Mouse (Mus musculus): Measurements from ENCODE around the gene Iffo2. TPM values are rescaled to one million over a fixed set of nuclear protein-coding genes. Genes with fewer than 3 reads are reported as not detected.

The Iffo2 gene
- polyA plus RNA-seq, 1 experiment = 1.6 TPM

GRCm38 (mm10) chr4:139491541-139492170, 38.7 kb upstream of the Iffo2 start:
- Histone ChIP-seq H3K27ac (ENCODE audit: control insufficient read depth, insufficient read depth, low read depth, low read length, poor library complexity) (no peak overlapping the region), H3K4me1 (ENCODE audit: control insufficient read depth, insufficient read depth, low read length) (peaks cover 13% of the 10 kb centered on the region), H3K4me3 (replicated peaks; ENCODE audit: control insufficient read depth, low read depth, low read length) (no peak overlapping the region)
- 86% methylated on average over 5 of the region's 5 CpGs for WGBS
- TF ChIP-seq POLR2A (IDR thresholded peaks at IDR 0.05; ENCODE audit: borderline replicate concordance, control insufficient read depth, low read depth, low read length) = no peak
- no peak for TF ChIP-seq CTCF (IDR thresholded peaks at IDR 0.05; ENCODE audit: control insufficient read depth, insufficient read depth, low read length)

- Histone ChIP-seq H3K4me3 (replicated peaks; ENCODE audit: control insufficient read depth, low read depth, low read length) (no peak overlapping the region), H3K27ac (ENCODE audit: control insufficient read depth, insufficient read depth, low read depth, low read length, poor library complexity) (peak overlapping the region; percentile 92), H3K4me1 (ENCODE audit: control insufficient read depth, insufficient read depth, low read length) (peaks cover 13% of the 10 kb centered on the region)
- 41% methylated on average over 3 of the region's 3 CpGs for WGBS
- TF ChIP-seq CTCF (IDR thresholded peaks at IDR 0.05; ENCODE audit: control insufficient read depth, insufficient read depth, low read length) (no peak), POLR2A (IDR thresholded peaks at IDR 0.05; ENCODE audit: borderline replicate concordance, control insufficient read depth, low read depth, low read length) (no peak)
Measured at GRCm38 (mm10) chr4:139492258-139492833, 38.0 kb upstream of the Iffo2 start.

GRCm38 (mm10) chr4:139493227-139494025, 36.9 kb upstream of the Iffo2 start:
- TF ChIP-seq POLR2A (IDR thresholded peaks at IDR 0.05; ENCODE audit: borderline replicate concordance, control insufficient read depth, low read depth, low read length) (no peak), CTCF (IDR thresholded peaks at IDR 0.05; ENCODE audit: control insufficient read depth, insufficient read depth, low read length) (no peak)
- Histone ChIP-seq H3K27ac (ENCODE audit: control insufficient read depth, insufficient read depth, low read depth, low read length, poor library complexity) (peak overlapping the region; percentile 92), H3K4me1 (ENCODE audit: control insufficient read depth, insufficient read depth, low read length) (peaks cover 13% of the 10 kb centered on the region), H3K4me3 (replicated peaks; ENCODE audit: control insufficient read depth, low read depth, low read length) (peak overlapping the region; percentile 50)
- 28% methylated on average over 9 of the region's 9 CpGs for WGBS

GRCm38 (mm10) chr4:139500814-139501213, 29.5 kb upstream of the Iffo2 start:
- TF ChIP-seq POLR2A (IDR thresholded peaks at IDR 0.05; ENCODE audit: borderline replicate concordance, control insufficient read depth, low read depth, low read length) = no peak
- no peak for TF ChIP-seq CTCF (IDR thresholded peaks at IDR 0.05; ENCODE audit: control insufficient read depth, insufficient read depth, low read length)
- no peak overlapping the region for H3K27ac ChIP-seq (ENCODE audit: control insufficient read depth, insufficient read depth, low read depth, low read length, poor library complexity)
- no peak overlapping the region for H3K4me3 ChIP-seq (replicated peaks; ENCODE audit: control insufficient read depth, low read depth, low read length)
- 87% methylated on average over 14 of the region's 14 CpGs for WGBS
- peaks cover 2% of the 10 kb centered on the region; the same call in 1 of the 2 replicates for H3K4me1 ChIP-seq (ENCODE audit: control insufficient read depth, insufficient read depth, low read length)

GRCm38 (mm10) chr4:139501702-139502101, 28.6 kb upstream of the Iffo2 start:
- TF ChIP-seq CTCF (IDR thresholded peaks at IDR 0.05; ENCODE audit: control insufficient read depth, insufficient read depth, low read length) (no peak), POLR2A (IDR thresholded peaks at IDR 0.05; ENCODE audit: borderline replicate concordance, control insufficient read depth, low read depth, low read length) (no peak)
- peaks cover 2% of the 10 kb centered on the region; the same call in 1 of the 2 replicates for H3K4me1 ChIP-seq (ENCODE audit: control insufficient read depth, insufficient read depth, low read length)
- no peak overlapping the region for H3K4me3 ChIP-seq (replicated peaks; ENCODE audit: control insufficient read depth, low read depth, low read length)
- H3K27ac ChIP-seq (ENCODE audit: control insufficient read depth, insufficient read depth, low read depth, low read length, poor library complexity) = no peak overlapping the region
- 71% methylated on average over 6 of the region's 6 CpGs for WGBS

- no peak overlapping the region for H3K27ac ChIP-seq (ENCODE audit: control insufficient read depth, insufficient read depth, low read depth, low read length, poor library complexity)
- no peak overlapping the region for H3K4me3 ChIP-seq (replicated peaks; ENCODE audit: control insufficient read depth, low read depth, low read length)
- H3K4me1 ChIP-seq (ENCODE audit: control insufficient read depth, insufficient read depth, low read length) = peaks cover 2% of the 10 kb centered on the region; the same call in 1 of the 2 replicates
- 57% methylated on average over 8 of the region's 8 CpGs for WGBS
- TF ChIP-seq POLR2A (IDR thresholded peaks at IDR 0.05; ENCODE audit: borderline replicate concordance, control insufficient read depth, low read depth, low read length) (no peak), CTCF (IDR thresholded peaks at IDR 0.05; ENCODE audit: control insufficient read depth, insufficient read depth, low read length) (no peak)
Measured at GRCm38 (mm10) chr4:139503919-139504318, 26.4 kb upstream of the Iffo2 start.

- WGBS = 73% methylated on average over 4 of the region's 4 CpGs
- H3K4me3 ChIP-seq (replicated peaks; ENCODE audit: control insufficient read depth, low read depth, low read length) = no peak overlapping the region
- peaks cover 2% of the 10 kb centered on the region; the same call in 1 of the 2 replicates for H3K4me1 ChIP-seq (ENCODE audit: control insufficient read depth, insufficient read depth, low read length)
- H3K27ac ChIP-seq (ENCODE audit: control insufficient read depth, insufficient read depth, low read depth, low read length, poor library complexity) = no peak overlapping the region
- no peak for TF ChIP-seq CTCF (IDR thresholded peaks at IDR 0.05; ENCODE audit: control insufficient read depth, insufficient read depth, low read length)
- TF ChIP-seq POLR2A (IDR thresholded peaks at IDR 0.05; ENCODE audit: borderline replicate concordance, control insufficient read depth, low read depth, low read length) = no peak
Measured at GRCm38 (mm10) chr4:139505716-139506115, 24.6 kb upstream of the Iffo2 start.

GRCm38 (mm10) chr4:139506727-139507126, 23.6 kb upstream of the Iffo2 start:
- TF ChIP-seq POLR2A (IDR thresholded peaks at IDR 0.05; ENCODE audit: borderline replicate concordance, control insufficient read depth, low read depth, low read length) = no peak
- TF ChIP-seq CTCF (IDR thresholded peaks at IDR 0.05; ENCODE audit: control insufficient read depth, insufficient read depth, low read length) = no peak
- Histone ChIP-seq H3K4me3 (replicated peaks; ENCODE audit: control insufficient read depth, low read depth, low read length) (no peak overlapping the region), H3K27ac (ENCODE audit: control insufficient read depth, insufficient read depth, low read depth, low read length, poor library complexity) (no peak overlapping the region), H3K4me1 (ENCODE audit: control insufficient read depth, insufficient read depth, low read length) (peaks cover 2% of the 10 kb centered on the region; the same call in 1 of the 2 replicates)
- WGBS = 82% methylated on average over 11 of the region's 11 CpGs

Measured in bone marrow, adult 2 months (tissue).